In the genomic region with DNA sequence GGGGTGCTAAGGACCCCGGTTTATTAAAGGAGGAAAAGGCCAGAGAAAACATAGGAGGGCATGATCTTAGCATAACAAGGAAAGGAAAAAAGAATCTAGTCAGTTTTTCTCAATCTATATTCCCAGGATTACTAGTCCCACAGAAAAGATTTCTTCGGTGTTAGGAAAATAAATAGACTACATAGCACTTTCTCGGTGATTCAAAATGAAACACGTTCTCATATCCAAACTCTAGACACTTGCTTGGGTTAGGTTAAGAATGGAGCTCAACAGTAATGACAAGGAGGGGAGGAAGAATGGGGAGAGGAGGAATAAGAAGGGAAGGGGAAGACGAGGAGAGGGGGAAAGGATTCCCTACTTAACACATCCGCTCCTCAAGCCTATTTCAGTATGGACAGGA, we compare ENCODE assay signal across 17 mouse cellular contexts.
DNase-seq lines count a peak whose midpoint lies in the region; TF ChIP-seq lines count a peak whose summit lies in the region.
"Had no signal": no experiment of that assay in that cellular context is flagged by ENCODE, and none has a peak within 500 bp of the region (broad histone marks: within the 10 kb centered on the region; RNA-seq: fewer than 3 reads in every experiment).

No protein-coding gene starts in this region.

- no peak overlapping the region for H3K4me3 ChIP-seq in CH12.LX (replicated peaks in 1 of 3; ENCODE audit: low read depth in 2 of 3, low read length in 2 of 3, poor library complexity in 1 of 3)

- H3K27me3 ChIP-seq in CH12.LX (replicated peaks), result no peaks in the 10 kb centered on the region
- H3K27me3 ChIP-seq: Patski had no signal

- H3K9ac ChIP-seq in CH12.LX (ENCODE audit: insufficient read depth, low read depth), result no peak overlapping the region

- H3K9me3 ChIP-seq in CH12.LX (replicated peaks; ENCODE audit: low read length), result no peaks in the 10 kb centered on the region
- H3K9me3 ChIP-seq: G1E had no signal

- no peak for TF ChIP-seq CTCF in CH12.LX (conservative IDR thresholded peaks at IDR 0.05 in 1 of 2, IDR thresholded peaks at IDR 0.05 in 1 of 2; ENCODE audit: low read depth in 2 of 2, low read length in 2 of 2)

- in situ Hi-C loops in CH12.LX (cut with MboI; ENCODE audit: low pct_ligation_motif_present, low pct_unique_long_range_greater_than_20kb, low sequenced_read_pairs), result no loop called here

- no peak for DNase-seq in CH12.LX (ENCODE audit: extremely low read depth)
- DNase-seq in adipocyte (ENCODE audit: low spot score), result no peak
- DNase-seq: adrenal gland, adult 2 months; adrenal gland, adult 8-10 months; adrenal gland, postnatal 10 days; adrenal gland, postnatal 14 days; adrenal gland, postnatal 25 days; adrenal gland, postnatal 36 days; B cell, adult 2 months; cerebellum, adult 11 months; cerebellum, adult 11-12 months; cerebellum, adult 18-20 months; cerebellum, adult 2 months; cerebellum, adult 8-10 months; cerebellum, adult 9-10 months had no signal

- TF ChIP-seq RAD21 in CH12.LX (IDR thresholded peaks at IDR 0.05; ENCODE audit: low read depth, low read length), result no peak

- TF ChIP-seq POLR2A in CH12.LX (IDR thresholded peaks at IDR 0.05; ENCODE audit: low read depth, low read length), result no peak

- H3K4me1 ChIP-seq in CH12.LX (ENCODE audit: control insufficient read depth in 1 of 2, insufficient read depth in 2 of 2), result peaks cover 16 to 56% of the 10 kb centered on the region in 2 experiments

- peak; percentile 49 for TF ChIP-seq EP300 in CH12.LX (IDR thresholded peaks at IDR 0.05; ENCODE audit: low read length)

- H3K36me3 ChIP-seq in CH12.LX (replicated peaks in 1 of 2; ENCODE audit: control insufficient read depth in 1 of 2, insufficient read depth in 1 of 2, low read length in 1 of 2), result peaks cover 37 to 94% of the 10 kb centered on the region in 2 experiments

- dilution Hi-C loops in CH12.LX (cut with MboI; ENCODE audit: extremely low pct_ligation_motif_present, extremely low pct_unique_long_range_greater_than_20kb, low sequenced_read_pairs), result no loop called here

- no peak overlapping the region for H3K4me2 ChIP-seq in CH12.LX (ENCODE audit: insufficient read depth, low read depth, poor library complexity, severe bottlenecking)

- no peak overlapping the region for H3K27ac ChIP-seq in CH12.LX (ENCODE audit: insufficient read depth, low read depth)

- H3K79me2 ChIP-seq in CH12.LX (replicated peaks; ENCODE audit: control insufficient read depth, extremely low read depth, insufficient read depth, poor library complexity, severe bottlenecking), result peaks cover 3% of the 10 kb centered on the region; the same call in 1 of the 2 replicates

TF ChIP-seq in CH12.LX, 34 proteins besides CTCF, POLR2A, EP300 and RAD21:
- TF ChIP-seq IRF4 (IDR thresholded peaks at IDR 0.05; ENCODE audit: low read depth, low read length) (peak; percentile 83), TCF12 (IDR thresholded peaks at IDR 0.05; ENCODE audit: low read depth, low read length) (no peak), ZMIZ1 (IDR thresholded peaks at IDR 0.05; ENCODE audit: low read depth, low read length) (no peak), JUN (IDR thresholded peaks at IDR 0.05; ENCODE audit: insufficient read depth, low read depth, low read length) (peak; percentile 52), BHLHE40 (IDR thresholded peaks at IDR 0.05; ENCODE audit: low read depth, low read length) (no peak), JUND (conservative IDR thresholded peaks at IDR 0.05; ENCODE audit: low read depth, low read length) (peak; percentile 71)
